ENCODE assay signal across 9 mouse cellular contexts in the genomic region with DNA sequence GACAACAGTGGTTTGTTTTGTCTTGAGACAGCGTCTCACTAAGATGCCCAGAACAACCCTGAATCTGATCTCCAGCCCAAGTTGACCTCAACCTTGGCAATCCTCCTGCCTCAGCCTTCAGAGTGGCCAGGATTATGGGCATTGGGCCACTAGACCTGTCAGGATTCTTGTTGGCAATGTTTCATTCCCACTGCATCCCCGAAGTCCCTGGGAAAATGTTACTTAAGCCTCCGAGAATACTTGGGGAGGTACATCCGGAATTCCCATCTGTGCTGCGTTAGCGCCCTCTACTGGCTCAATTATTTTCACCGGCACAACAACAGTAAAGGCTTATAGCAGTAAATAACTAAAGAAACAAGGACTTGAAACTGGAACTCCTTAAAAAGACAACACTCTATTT.
A peak's percentile ranks its signal among the peaks of the same experiment; 100 is the strongest.
DNase-seq lines count a peak whose midpoint lies in the region; ATAC-seq and TF ChIP-seq lines count a peak whose summit lies in the region.
"Had no signal": no experiment of that assay in that cellular context is flagged by ENCODE, and none has a peak within 500 bp of the region (broad histone marks: within the 10 kb centered on the region; RNA-seq: fewer than 3 reads in every experiment).

No protein-coding gene starts in this region.

- H3K9me3 ChIP-seq in liver, postnatal 0 days (ENCODE audit: low read length), result no peaks in the 10 kb centered on the region
- H3K9me3 ChIP-seq: limb, embryonic 12.5 days had no signal

- TF ChIP-seq CTCF in liver, postnatal 0 days (IDR thresholded peaks at IDR 0.05; ENCODE audit: low read depth), result peak; percentile 86

- H3K27ac ChIP-seq in liver, postnatal 0 days (ENCODE audit: low read depth), result no peak overlapping the region
- H3K27ac ChIP-seq: limb, embryonic 12.5 days had no signal

- no peaks in the 10 kb centered on the region for H3K27me3 ChIP-seq in liver, postnatal 0 days (ENCODE audit: insufficient read depth, low read length)

- no peak for ATAC-seq in liver, postnatal 0 days

- DNase-seq in 416B (ENCODE audit: low read depth) (peak; percentile 55), MN1 (ENCODE audit: low spot score) (peak; percentile 51)
- peak; percentile 73 for DNase-seq in cerebellum, adult 8-10 months
- peak; percentile 83 to 85 for DNase-seq in frontal cortex, postnatal 25 days (ENCODE audit: low spot score in 2 of 2)
- peak; percentile 81 for DNase-seq in kidney, postnatal 14 days
- DNase-seq in liver, postnatal 0 days, result peak; percentile 69
- peak; percentile 86 to 92 for DNase-seq in right cerebral cortex, postnatal 10 days (ENCODE audit: low spot score in 2 of 2)
- DNase-seq in urinary bladder, postnatal 4 days (ENCODE audit: low spot score in 2 of 2), result peak; percentile 46 to 83

- no peak for TF ChIP-seq EP300 in liver, postnatal 0 days (IDR thresholded peaks at IDR 0.05; ENCODE audit: low read depth)

- 14% methylated on average over 7 of the region's 7 CpGs for WGBS in liver, postnatal 0 days (ENCODE audit: insufficient replicate concordance)

- H3K4me1 ChIP-seq in liver, postnatal 0 days (ENCODE audit: insufficient read depth), result no peaks in the 10 kb centered on the region
- H3K4me1 ChIP-seq: limb, embryonic 12.5 days had no signal

- H3K4me3 ChIP-seq in liver, postnatal 0 days (ENCODE audit: low read depth, low read length), result no peak overlapping the region
- H3K4me3 ChIP-seq: limb, embryonic 12.5 days had no signal

- H3K4me2 ChIP-seq in liver, postnatal 0 days (ENCODE audit: low read depth, low read length), result no peak overlapping the region
- H3K4me2 ChIP-seq: limb, embryonic 12.5 days had no signal

- H3K36me3 ChIP-seq in liver, postnatal 0 days (replicated peaks; ENCODE audit: insufficient read depth, low read length), result no peaks in the 10 kb centered on the region
- H3K36me3 ChIP-seq: limb, embryonic 12.5 days had no signal

- no peak overlapping the region for H3K9ac ChIP-seq in liver, postnatal 0 days (replicated peaks)
- H3K9ac ChIP-seq: limb, embryonic 12.5 days had no signal
